Mouse (Mus musculus): ENCODE data around the gene Nfam1. TPM values are rescaled to one million over a fixed set of nuclear protein-coding genes. Genes with fewer than 3 reads are reported as not detected.
A peak's percentile ranks its signal among the peaks of the same experiment; 100 is the strongest.

The Nfam1 gene
- polyA plus RNA-seq, 1 experiment from 2014 or later, result 1.3 TPM

DNA sequence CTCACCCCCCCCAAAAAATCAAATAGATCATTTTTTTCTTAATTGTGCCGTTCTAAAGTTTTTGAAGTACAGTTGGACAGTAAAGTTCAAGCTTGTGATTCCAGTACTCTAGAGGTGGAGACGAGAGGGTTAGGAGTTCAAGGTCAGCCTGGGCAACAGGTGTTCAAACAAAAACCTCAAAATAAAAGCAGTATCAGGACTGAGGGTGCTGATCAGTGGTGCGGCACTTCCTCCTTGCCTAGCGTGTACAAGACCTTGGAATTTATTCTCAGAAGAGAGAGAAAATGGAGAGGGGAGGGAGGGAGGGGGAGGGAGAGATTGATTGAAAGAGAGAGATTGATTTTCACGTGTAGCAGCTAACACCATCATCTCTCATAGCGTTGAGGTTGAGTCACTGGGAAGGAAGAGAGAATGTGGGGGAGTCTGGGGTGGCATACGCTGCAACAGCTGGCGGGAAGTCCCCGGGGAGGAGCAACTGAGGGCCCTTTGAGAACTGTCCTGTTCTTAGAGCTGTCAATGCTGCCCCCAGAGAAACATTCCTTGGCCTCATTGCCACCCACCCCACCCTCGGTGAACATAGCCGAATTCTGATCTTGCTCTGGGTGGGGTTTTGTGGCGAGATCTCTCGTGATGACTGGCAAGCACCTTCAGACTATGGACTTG is 24.2 kb downstream of the Nfam1 start:
- Histone ChIP-seq H3K4me1 (replicated peaks; ENCODE audit: control insufficient read depth, insufficient read depth) (no peaks in the 10 kb centered on the region), H3K27me3 (ENCODE audit: control insufficient read depth, insufficient read depth, low read length) (no peaks in the 10 kb centered on the region), H3K9ac (ENCODE audit: low read length) (no peak overlapping the region), H3K36me3 (ENCODE audit: control insufficient read depth, insufficient read depth, low read length) (no peaks in the 10 kb centered on the region), H3K27ac (replicated peaks) (no peak overlapping the region), H3K4me3 (ENCODE audit: low read depth, low read length) (no peak overlapping the region), H3K9me3 (ENCODE audit: control insufficient read depth, low read length) (no peaks in the 10 kb centered on the region), H3K4me2 (replicated peaks; ENCODE audit: low read depth) (no peak overlapping the region)
- ATAC-seq (ENCODE audit: low FRiP score, low TSS enrichment) (no peak), DNase-seq (ENCODE audit: low spot score) (no peak)
- no peak for TF ChIP-seq CTCF (IDR thresholded peaks at IDR 0.05; ENCODE audit: low read depth)
- TF ChIP-seq EP300 (optimal IDR thresholded peaks at IDR 0.05), result no peak
- WGBS, result 64% methylated on average over 13 of the region's 13 CpGs

DNA sequence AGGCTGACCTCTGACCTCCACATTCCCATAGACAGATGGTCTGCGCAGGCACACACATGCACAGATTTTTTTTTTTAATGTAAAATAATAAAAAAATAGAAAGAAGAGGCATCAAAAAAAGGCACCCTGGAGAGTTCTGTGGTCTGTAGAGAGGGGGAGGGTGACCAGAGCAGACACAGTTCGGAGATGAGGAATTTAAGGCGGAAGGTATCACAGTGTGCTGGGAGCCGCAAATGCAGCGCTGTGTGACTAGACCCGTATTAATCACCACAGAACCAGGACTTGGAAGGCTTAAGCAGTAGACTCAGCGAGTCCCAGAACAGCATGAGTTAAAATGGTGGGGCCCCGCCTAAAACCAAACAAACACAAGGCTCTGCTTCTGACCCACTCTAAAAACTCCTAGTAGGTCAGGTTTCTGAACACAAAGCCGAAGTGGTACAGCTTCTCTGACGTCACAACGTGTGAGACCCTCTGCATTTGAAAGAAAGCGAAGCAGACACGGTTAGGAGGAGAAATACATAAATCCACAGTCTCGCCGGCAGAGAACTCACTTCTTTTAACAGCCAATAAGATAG is 25.7 kb downstream of the Nfam1 start:
- TF ChIP-seq CTCF (IDR thresholded peaks at IDR 0.05; ENCODE audit: low read depth) (no peak), EP300 (optimal IDR thresholded peaks at IDR 0.05) (no peak)
- DNase-seq (ENCODE audit: low spot score) (no peak), ATAC-seq (ENCODE audit: low FRiP score, low TSS enrichment) (no peak)
- Histone ChIP-seq H3K9me3 (ENCODE audit: control insufficient read depth, low read length) (no peaks in the 10 kb centered on the region), H3K27ac (replicated peaks) (no peak overlapping the region), H3K4me1 (replicated peaks; ENCODE audit: control insufficient read depth, insufficient read depth) (no peaks in the 10 kb centered on the region), H3K27me3 (ENCODE audit: control insufficient read depth, insufficient read depth, low read length) (no peaks in the 10 kb centered on the region), H3K36me3 (ENCODE audit: control insufficient read depth, insufficient read depth, low read length) (no peaks in the 10 kb centered on the region), H3K9ac (ENCODE audit: low read length) (no peak overlapping the region), H3K4me3 (ENCODE audit: low read depth, low read length) (no peak overlapping the region), H3K4me2 (replicated peaks; ENCODE audit: low read depth) (peak overlapping the region; percentile 39)
- WGBS, result 23% methylated on average over 15 of the region's 15 CpGs

DNA sequence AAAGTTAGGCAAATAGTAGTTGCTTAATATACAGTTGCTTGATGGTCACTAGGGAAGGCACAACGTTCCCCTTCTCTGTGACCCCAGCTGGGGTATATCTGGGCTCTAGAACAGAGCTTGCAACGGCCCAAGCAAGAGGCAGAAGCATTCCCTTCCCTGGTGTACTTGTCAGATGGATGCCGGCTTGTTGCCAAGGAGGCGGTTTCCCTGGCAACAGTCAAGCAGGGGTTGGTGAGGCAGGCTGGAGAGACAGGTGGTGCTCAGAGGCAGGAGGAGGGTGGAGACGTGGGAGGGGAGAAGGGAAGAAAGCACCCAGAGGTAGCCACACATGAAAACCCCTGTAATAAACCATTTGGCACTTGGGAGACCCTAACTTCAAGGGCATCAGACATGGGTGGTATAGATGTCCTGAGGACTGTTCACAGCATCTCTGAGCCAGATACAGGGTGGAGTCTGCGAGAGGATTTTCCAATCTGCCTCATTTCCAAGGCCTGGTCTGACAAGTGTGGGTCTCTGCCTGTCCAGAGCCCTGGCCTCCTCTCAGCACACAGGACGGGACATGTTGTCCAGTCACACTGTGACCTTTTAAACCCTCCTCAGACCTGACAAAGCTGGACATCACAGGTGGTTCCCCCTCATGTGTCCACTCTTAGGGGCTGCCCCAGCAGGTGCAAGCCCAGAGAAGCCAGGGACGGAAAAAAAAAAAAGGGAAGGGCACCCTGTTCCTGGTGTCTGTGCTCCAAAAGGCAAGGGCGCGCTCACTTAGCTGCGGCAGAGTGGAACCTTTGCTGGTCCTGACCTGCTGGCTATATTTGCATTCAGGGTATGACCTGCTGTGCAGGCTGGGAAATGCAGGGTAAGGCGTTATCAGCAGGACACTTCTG is 30.2 kb downstream of the Nfam1 start:
- no peak for TF ChIP-seq CTCF (IDR thresholded peaks at IDR 0.05; ENCODE audit: low read depth)
- TF ChIP-seq EP300 (optimal IDR thresholded peaks at IDR 0.05), result no peak
- no peaks in the 10 kb centered on the region for H3K36me3 ChIP-seq (ENCODE audit: control insufficient read depth, insufficient read depth, low read length)
- no peak for DNase-seq (ENCODE audit: low spot score)
- no peaks in the 10 kb centered on the region for H3K27me3 ChIP-seq (ENCODE audit: control insufficient read depth, insufficient read depth, low read length)
- H3K4me3 ChIP-seq (ENCODE audit: low read depth, low read length), result no peak overlapping the region
- WGBS, result 46% methylated on average over 12 of the region's 12 CpGs
- H3K27ac ChIP-seq (replicated peaks), result no peak overlapping the region
- no peaks in the 10 kb centered on the region for H3K4me1 ChIP-seq (replicated peaks; ENCODE audit: control insufficient read depth, insufficient read depth)
- no peak overlapping the region for H3K4me2 ChIP-seq (replicated peaks; ENCODE audit: low read depth)
- no peak for ATAC-seq (ENCODE audit: low FRiP score, low TSS enrichment)
- H3K9me3 ChIP-seq (ENCODE audit: control insufficient read depth, low read length), result no peaks in the 10 kb centered on the region
- no peak overlapping the region for H3K9ac ChIP-seq (ENCODE audit: low read length)

DNA sequence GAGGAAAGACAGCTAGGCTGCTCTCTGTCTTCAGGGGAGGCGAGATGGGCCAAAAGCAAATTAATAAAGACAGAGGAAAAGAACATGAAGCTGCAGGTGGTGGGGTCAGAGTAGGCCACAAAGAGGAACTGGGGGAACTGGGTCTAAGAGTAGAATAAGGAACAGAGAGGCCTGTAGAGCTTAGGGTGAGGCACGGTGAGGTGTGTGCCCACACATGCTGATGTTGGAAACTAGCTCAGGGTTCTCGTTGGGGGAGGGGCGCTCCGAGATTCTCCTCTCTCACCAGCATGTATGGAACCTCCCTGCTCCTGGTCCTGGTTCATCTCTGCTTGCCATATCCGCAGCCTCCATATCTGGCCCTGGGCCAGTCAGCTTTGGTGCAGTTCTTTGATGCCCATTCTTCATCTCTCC is 34.3 kb downstream of the Nfam1 start:
- no peak overlapping the region for H3K9ac ChIP-seq (ENCODE audit: low read length)
- H3K4me3 ChIP-seq (ENCODE audit: low read depth, low read length), result no peak overlapping the region
- no peak for TF ChIP-seq CTCF (IDR thresholded peaks at IDR 0.05; ENCODE audit: low read depth)
- TF ChIP-seq EP300 (optimal IDR thresholded peaks at IDR 0.05), result no peak
- DNase-seq (ENCODE audit: low spot score) (no peak), ATAC-seq (ENCODE audit: low FRiP score, low TSS enrichment) (no peak)
- no peak overlapping the region for H3K27ac ChIP-seq (replicated peaks)
- no peaks in the 10 kb centered on the region for H3K9me3 ChIP-seq (ENCODE audit: control insufficient read depth, low read length)
- no peaks in the 10 kb centered on the region for H3K27me3 ChIP-seq (ENCODE audit: control insufficient read depth, insufficient read depth, low read length)
- H3K4me2 ChIP-seq (replicated peaks; ENCODE audit: low read depth), result no peak overlapping the region
- WGBS, result 72% methylated on average over 6 of the region's 6 CpGs
- H3K4me1 ChIP-seq (replicated peaks; ENCODE audit: control insufficient read depth, insufficient read depth), result no peaks in the 10 kb centered on the region
- no peaks in the 10 kb centered on the region for H3K36me3 ChIP-seq (ENCODE audit: control insufficient read depth, insufficient read depth, low read length)

DNA sequence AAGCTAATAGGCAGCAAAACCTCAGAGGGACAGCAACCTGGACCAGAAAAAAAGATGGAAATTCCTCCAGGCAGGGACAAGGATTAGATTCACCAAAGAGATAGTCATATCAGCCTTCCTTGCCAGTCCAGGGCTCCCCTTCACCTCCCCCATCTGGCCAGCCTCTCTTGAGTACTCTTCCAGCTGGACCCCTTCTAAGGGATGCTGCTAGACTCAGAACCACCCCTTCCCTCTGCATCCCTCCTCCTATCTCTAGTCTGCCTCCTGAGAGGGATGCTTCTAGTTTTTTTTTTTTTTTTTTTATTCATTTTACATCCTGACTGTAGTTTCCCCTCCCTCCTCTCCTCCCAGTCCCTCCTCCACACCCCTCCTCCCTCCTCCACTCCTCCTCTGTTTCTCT is 36.7 kb downstream of the Nfam1 start:
- Histone ChIP-seq H3K27me3 (ENCODE audit: control insufficient read depth, insufficient read depth, low read length) (no peaks in the 10 kb centered on the region), H3K4me1 (replicated peaks; ENCODE audit: control insufficient read depth, insufficient read depth) (no peaks in the 10 kb centered on the region), H3K36me3 (ENCODE audit: control insufficient read depth, insufficient read depth, low read length) (no peaks in the 10 kb centered on the region), H3K9me3 (ENCODE audit: control insufficient read depth, low read length) (no peaks in the 10 kb centered on the region), H3K4me3 (ENCODE audit: low read depth, low read length) (no peak overlapping the region), H3K4me2 (replicated peaks; ENCODE audit: low read depth) (no peak overlapping the region), H3K9ac (ENCODE audit: low read length) (no peak overlapping the region), H3K27ac (replicated peaks) (no peak overlapping the region)
- no peak for ATAC-seq (ENCODE audit: low FRiP score, low TSS enrichment)
- DNase-seq (ENCODE audit: low spot score), result no peak
- no peak for TF ChIP-seq CTCF (IDR thresholded peaks at IDR 0.05; ENCODE audit: low read depth)
- no peak for TF ChIP-seq EP300 (optimal IDR thresholded peaks at IDR 0.05)

DNA sequence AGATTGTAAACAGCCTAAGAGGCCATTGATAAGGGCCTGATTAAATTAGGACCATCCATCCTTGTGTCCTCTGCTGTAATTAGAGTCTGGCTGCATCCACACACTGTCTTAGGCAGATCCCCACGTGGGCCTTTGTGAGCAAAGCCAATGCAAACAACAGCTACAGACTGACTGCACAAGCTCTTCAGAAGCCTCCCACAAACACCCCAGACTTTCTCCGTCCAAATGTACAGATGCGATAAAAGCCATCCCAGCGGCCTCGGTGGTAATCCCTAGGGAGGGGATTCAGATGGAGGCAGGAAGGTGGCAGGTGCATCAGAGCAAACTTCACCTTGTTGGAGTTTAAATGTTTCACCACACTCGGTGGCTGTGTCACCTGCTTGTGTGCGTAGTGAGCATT is 37.9 kb downstream of the Nfam1 start:
- H3K4me1 ChIP-seq (replicated peaks; ENCODE audit: control insufficient read depth, insufficient read depth), result no peaks in the 10 kb centered on the region
- H3K27me3 ChIP-seq (ENCODE audit: control insufficient read depth, insufficient read depth, low read length), result no peaks in the 10 kb centered on the region
- H3K4me2 ChIP-seq (replicated peaks; ENCODE audit: low read depth), result no peak overlapping the region
- ATAC-seq (ENCODE audit: low FRiP score, low TSS enrichment) (no peak), DNase-seq (ENCODE audit: low spot score) (no peak)
- H3K9me3 ChIP-seq (ENCODE audit: control insufficient read depth, low read length), result no peaks in the 10 kb centered on the region
- no peak overlapping the region for H3K4me3 ChIP-seq (ENCODE audit: low read depth, low read length)
- no peak overlapping the region for H3K27ac ChIP-seq (replicated peaks)
- TF ChIP-seq EP300 (optimal IDR thresholded peaks at IDR 0.05) (no peak), CTCF (IDR thresholded peaks at IDR 0.05; ENCODE audit: low read depth) (no peak)
- H3K36me3 ChIP-seq (ENCODE audit: control insufficient read depth, insufficient read depth, low read length), result no peaks in the 10 kb centered on the region
- WGBS, result 48% methylated on average over 7 of the region's 7 CpGs
- H3K9ac ChIP-seq (ENCODE audit: low read length), result no peak overlapping the region

All from stomach, postnatal 0 days (tissue).